Comparison of ENCODE assay signal across 19 mouse cellular contexts in genomic region chr9:53065028-53065427, GRCm38 (mm10).
A peak's percentile ranks its signal among the peaks of the same experiment; 100 is the strongest.
DNase-seq lines count a peak whose midpoint lies in the region; ATAC-seq lines count a peak whose summit lies in the region.
"Had no signal": no experiment of that assay in that cellular context is flagged by ENCODE, and none has a peak within 500 bp of the region (broad histone marks: within the 10 kb centered on the region; RNA-seq: fewer than 3 reads in every experiment).

No protein-coding gene starts in this region.

- no peak overlapping the region for H3K4me2 ChIP-seq in heart, embryonic 16.5 days (ENCODE audit: low read depth, low read length)
- H3K4me2 ChIP-seq: forebrain, embryonic 13.5 days; hindbrain, embryonic 12.5 days; liver, embryonic 15.5 days; lung, embryonic 15.5 days; midbrain, embryonic 13.5 days had no signal

- H3K9me3 ChIP-seq in heart, embryonic 10.5 days: no peaks in the 10 kb centered on the region
- H3K9me3 ChIP-seq in heart, embryonic 16.5 days (replicated peaks; ENCODE audit: control insufficient read depth, low read length): no peaks in the 10 kb centered on the region
- H3K9me3 ChIP-seq: forebrain, embryonic 13.5 days; hindbrain, embryonic 12.5 days; liver, embryonic 15.5 days; lung, embryonic 15.5 days; midbrain, embryonic 13.5 days had no signal

- intact Hi-C loops in heart, postnatal 36 days (cut with DNase I): loop anchor here (2.0 to 5.0 kb wide), 2 partner anchors 100 to 228 kb away; no protein-coding TSS in a partner anchor

- DNase-seq in heart, embryonic 10.5 days (ENCODE audit: low spot score): no peak
- DNase-seq in heart, postnatal 36 days: no peak
- no peak for DNase-seq in heart, postnatal 4 days
- DNase-seq in 3T3-L1 (ENCODE audit: low read depth, low spot score) (peak; percentile 7), adipocyte (ENCODE audit: low spot score) (peak; percentile 46)
- DNase-seq in cerebellum, adult 11 months: no peak
- DNase-seq: adrenal gland, postnatal 10 days; cerebellum, adult 9-10 months; layer of hippocampus, adult 9-11 months; liver; lung, postnatal 36 days had no signal

- H3K27ac ChIP-seq in heart, embryonic 10.5 days: peak overlapping the region; percentile 64; the same call in 1 of the 2 replicates
- peak overlapping the region; percentile 59 for H3K27ac ChIP-seq in heart, embryonic 16.5 days (ENCODE audit: low read length)
- H3K27ac ChIP-seq: forebrain, embryonic 13.5 days; hindbrain, embryonic 12.5 days; liver, embryonic 15.5 days; lung, embryonic 15.5 days; midbrain, embryonic 13.5 days had no signal

- peaks cover 7% of the 10 kb centered on the region; the same call in 1 of the 2 replicates for H3K4me1 ChIP-seq in heart, embryonic 10.5 days
- H3K4me1 ChIP-seq in heart, embryonic 16.5 days (ENCODE audit: control insufficient read depth, insufficient read depth, low read length): peaks cover 8% of the 10 kb centered on the region; the same call in 1 of the 2 replicates
- H3K4me1 ChIP-seq: forebrain, embryonic 13.5 days; liver, embryonic 15.5 days; lung, embryonic 15.5 days; midbrain, embryonic 13.5 days had no signal

- H3K9ac ChIP-seq in heart, embryonic 16.5 days (ENCODE audit: low read length): no peak overlapping the region
- H3K9ac ChIP-seq: forebrain, embryonic 13.5 days; hindbrain, embryonic 12.5 days; liver, embryonic 15.5 days; lung, embryonic 15.5 days; midbrain, embryonic 13.5 days had no signal

- peak; percentile 67 for ATAC-seq in heart, embryonic 16.5 days (replicated peaks; ENCODE audit: extremely low read depth, insufficient read depth, low FRiP score)
- ATAC-seq: activated CD4-positive, CD25-positive, alpha-beta regulatory T cell, adult 4 months; forebrain, embryonic 13.5 days; midbrain, embryonic 13.5 days had no signal

- H3K4me3 ChIP-seq in heart, embryonic 10.5 days: no peak overlapping the region
- no peak overlapping the region for H3K4me3 ChIP-seq in heart, embryonic 16.5 days (ENCODE audit: low read length)
- H3K4me3 ChIP-seq: forebrain, embryonic 13.5 days; hindbrain, embryonic 12.5 days; liver, embryonic 15.5 days; lung, embryonic 15.5 days; megakaryocyte, embryonic 14.5 days; midbrain, embryonic 13.5 days had no signal

- no peaks in the 10 kb centered on the region for H3K27me3 ChIP-seq in heart, embryonic 10.5 days (ENCODE audit: insufficient read depth, poor library complexity, severe bottlenecking)
- H3K27me3 ChIP-seq in heart, embryonic 16.5 days (ENCODE audit: control insufficient read depth, insufficient read depth, low read length): no peaks in the 10 kb centered on the region
- H3K27me3 ChIP-seq: forebrain, embryonic 13.5 days; hindbrain, embryonic 12.5 days; liver, embryonic 15.5 days; lung, embryonic 15.5 days; midbrain, embryonic 13.5 days had no signal

- H3K36me3 ChIP-seq in heart, embryonic 10.5 days: no peaks in the 10 kb centered on the region
- no peaks in the 10 kb centered on the region for H3K36me3 ChIP-seq in heart, embryonic 16.5 days (ENCODE audit: control insufficient read depth, insufficient read depth)
- H3K36me3 ChIP-seq: hindbrain, embryonic 12.5 days; liver, embryonic 15.5 days; lung, embryonic 15.5 days; midbrain, embryonic 13.5 days had no signal

- 60% methylated on average over 2 of the region's 2 CpGs for WGBS in heart, embryonic 10.5 days
- whole genome bisulfite sequencing in heart, embryonic 16.5 days: 22% methylated on average over 2 of the region's 2 CpGs

Comparison
In these comparisons a context has a peak if more than half of its experiments do, and no peak if none do; other contexts are left out.
1. DNase-seq: peak in 3T3-L1 (single experiment) and adipocyte (single experiment); none in heart, embryonic 10.5 days (single experiment), heart, postnatal 36 days (0 of 2), heart, postnatal 4 days (single experiment) and cerebellum, adult 11 months (single experiment).